9 mouse cellular contexts compared by ENCODE assay signal in genomic region chr2:29802827-29803201, GRCm38 (mm10). TPM values are rescaled to one million over a fixed set of nuclear protein-coding genes. Genes with fewer than 3 reads are reported as not detected.
DNase-seq lines count a peak whose midpoint lies in the region; ATAC-seq and TF ChIP-seq lines count a peak whose summit lies in the region.
"Had no signal": no experiment of that assay in that cellular context is flagged by ENCODE, and none has a peak within 500 bp of the region (broad histone marks: within the 10 kb centered on the region; RNA-seq: fewer than 3 reads in every experiment).

No protein-coding gene starts in this region.

- no peak for TF ChIP-seq POLR2A in spleen, adult 2 months (IDR thresholded peaks at IDR 0.05; ENCODE audit: low read depth, low read length)

- no peaks in the 10 kb centered on the region; the same call in 1 of the 2 replicates for H3K4me1 ChIP-seq in spleen, adult 2 months (ENCODE audit: control insufficient read depth, insufficient read depth, insufficient read length)
- H3K4me1 ChIP-seq in limb, embryonic 13.5 days, result peaks cover 14% of the 10 kb centered on the region
- H3K4me1 ChIP-seq in stomach, embryonic 14.5 days (ENCODE audit: control insufficient read depth, insufficient read depth, low read length), result peaks cover 6% of the 10 kb centered on the region

- no peak overlapping the region for H3K27ac ChIP-seq in spleen, adult 2 months (ENCODE audit: insufficient read depth, low read length)
- H3K27ac ChIP-seq in limb, embryonic 13.5 days, result peak overlapping the region; percentile 76
- H3K27ac ChIP-seq in stomach, embryonic 14.5 days (ENCODE audit: low read length), result peak overlapping the region; percentile 49

- H3K9me3 ChIP-seq in limb, embryonic 13.5 days, result no peaks in the 10 kb centered on the region
- H3K9me3 ChIP-seq in stomach, embryonic 14.5 days (ENCODE audit: control insufficient read depth, low read depth, low read length), result no peaks in the 10 kb centered on the region

- H3K27me3 ChIP-seq in spleen, adult 2 months (ENCODE audit: control insufficient read depth, insufficient read depth, low read length), result no peaks in the 10 kb centered on the region
- no peaks in the 10 kb centered on the region for H3K27me3 ChIP-seq in limb, embryonic 13.5 days
- no peaks in the 10 kb centered on the region for H3K27me3 ChIP-seq in stomach, embryonic 14.5 days (ENCODE audit: control insufficient read depth, insufficient read depth, low read length)

- WGBS in spleen, adult 2 months, result under 1% methylated on average over 34 of the region's 39 CpGs
- 0% methylated on average over 30 of the region's 39 CpGs for WGBS in limb, embryonic 13.5 days
- WGBS in stomach, embryonic 14.5 days, result under 1% methylated on average over 38 of the region's 39 CpGs

- peaks cover 14% of the 10 kb centered on the region for H3K36me3 ChIP-seq in spleen, adult 2 months (ENCODE audit: control insufficient read depth, insufficient read depth, low read length)
- peaks cover 37% of the 10 kb centered on the region for H3K36me3 ChIP-seq in limb, embryonic 13.5 days
- H3K36me3 ChIP-seq in stomach, embryonic 14.5 days (ENCODE audit: control insufficient read depth, insufficient read depth, low read length), result peaks cover 16% of the 10 kb centered on the region; the same call in 1 of the 2 replicates

- H3K4me3 ChIP-seq in spleen, adult 2 months (ENCODE audit: extremely low read depth, insufficient read depth, insufficient read length), result peak overlapping the region; percentile 76
- H3K4me3 ChIP-seq in limb, embryonic 13.5 days, result peak overlapping the region; percentile 89
- H3K4me3 ChIP-seq in stomach, embryonic 14.5 days (ENCODE audit: low read depth, low read length), result peak overlapping the region; percentile 91

- peak overlapping the region; percentile 88 for H3K9ac ChIP-seq in limb, embryonic 13.5 days
- peak overlapping the region; percentile 87 for H3K9ac ChIP-seq in stomach, embryonic 14.5 days (replicated peaks; ENCODE audit: low read depth, low read length)

- H3K4me2 ChIP-seq in limb, embryonic 13.5 days (replicated peaks), result peak overlapping the region; percentile 85
- peak overlapping the region; percentile 89 for H3K4me2 ChIP-seq in stomach, embryonic 14.5 days (replicated peaks; ENCODE audit: low read depth, low read length)

- no peak for TF ChIP-seq CTCF in spleen, adult 2 months (IDR thresholded peaks at IDR 0.05; ENCODE audit: extremely low read depth, insufficient read depth, insufficient read length, insufficient replicate concordance)

- no peak; the same call in none of the 2 replicates for ATAC-seq in limb, embryonic 13.5 days (ENCODE audit: low FRiP score, low read depth)
- ATAC-seq in stomach, embryonic 14.5 days (ENCODE audit: insufficient number of reproducible peaks, insufficient read depth, low FRiP score, low read depth), result no peak

- DNase-seq in embryo, embryonic 10 days (ENCODE audit: low spot score), result peak; percentile 39
- DNase-seq in embryo, embryonic 9.5 days (ENCODE audit: extremely low spot score), result no peak
- no peak for DNase-seq in spleen, adult 2 months (ENCODE audit: low read depth in 1 of 2, low spot score in 2 of 2)
- no peak for DNase-seq in spleen, postnatal 10 days (ENCODE audit: low spot score in 2 of 2)
- no peak for DNase-seq in gastrocnemius, adult 18-20 months (ENCODE audit: low spot score)
- no peak for DNase-seq in spleen, postnatal 36 days (ENCODE audit: low spot score in 2 of 2)

RNA-seq across cellular contexts. Expression of gene Slc27a4, which starts 0.4 kb away (rescaled TPM):
- polyA plus RNA-seq in spleen, adult 2 months (2012; rRNA removed), result 13.7 and 14.2 TPM in 2 replicates
- 14.8 and 15.6 TPM in 2 replicates for polyA plus RNA-seq in limb, embryonic 13.5 days (2015; fragmentation: Nextera tagmentation; extraction: Ambion mirVana)
- polyA plus RNA-seq in stomach, embryonic 14.5 days (2014; fragmentation: Nextera tagmentation; extraction: Ambion mirVana), result 12.2 TPM in 2 replicates
- 1 to 10 TPM; 6.5 to 7.0 TPM for total RNA-seq in gastrocnemius, adult 18-20 months (2021)

RNA-seq across cellular contexts. Expression of gene Trub2, which starts 14.5 kb away (rescaled TPM):
- polyA plus RNA-seq in spleen, adult 2 months (2012; rRNA removed), result 25.5 and 29.3 TPM in 2 replicates
- 48.5 and 50.1 TPM in 2 replicates for polyA plus RNA-seq in limb, embryonic 13.5 days (2015; fragmentation: Nextera tagmentation; extraction: Ambion mirVana)
- 31.0 and 32.3 TPM in 2 replicates for polyA plus RNA-seq in stomach, embryonic 14.5 days (2014; fragmentation: Nextera tagmentation; extraction: Ambion mirVana)
- 10 to 100 TPM; 27.7 to 30.3 TPM for total RNA-seq in gastrocnemius, adult 18-20 months (2021)

RNA-seq across cellular contexts. Expression of gene Coq4, which starts 15.5 kb away (rescaled TPM):
- polyA plus RNA-seq in spleen, adult 2 months (2012; rRNA removed), result 31.9 and 32.6 TPM in 2 replicates
- polyA plus RNA-seq in limb, embryonic 13.5 days (2015; fragmentation: Nextera tagmentation; extraction: Ambion mirVana), result 29.7 and 29.9 TPM in 2 replicates
- polyA plus RNA-seq in stomach, embryonic 14.5 days (2014; fragmentation: Nextera tagmentation; extraction: Ambion mirVana), result 33.0 and 39.1 TPM in 2 replicates
- 1 to 10 TPM; 8.6 to 9.0 TPM for total RNA-seq in gastrocnemius, adult 18-20 months (2021)

RNA-seq across cellular contexts. Expression of gene Urm1, which starts 17.1 kb away (rescaled TPM):
- 31.9 and 37.4 TPM in 2 replicates for polyA plus RNA-seq in spleen, adult 2 months (2012; rRNA removed)
- 24.3 and 27.2 TPM in 2 replicates for polyA plus RNA-seq in limb, embryonic 13.5 days (2015; fragmentation: Nextera tagmentation; extraction: Ambion mirVana)
- polyA plus RNA-seq in stomach, embryonic 14.5 days (2014; fragmentation: Nextera tagmentation; extraction: Ambion mirVana), result 20.8 and 24.6 TPM in 2 replicates
- total RNA-seq in gastrocnemius, adult 18-20 months (2021), result 10 to 100 TPM; 23.9 to 30.3 TPM

RNA-seq across cellular contexts. Expression of gene Gm13547, which starts 43.7 kb away (rescaled TPM):
- not detected in 2 replicates for polyA plus RNA-seq in spleen, adult 2 months (2012; rRNA removed)
- polyA plus RNA-seq in limb, embryonic 13.5 days (2015; fragmentation: Nextera tagmentation; extraction: Ambion mirVana), result 0.55 and 0.98 TPM in 2 replicates
- polyA plus RNA-seq in stomach, embryonic 14.5 days (2014; fragmentation: Nextera tagmentation; extraction: Ambion mirVana), result not detected in 2 replicates
- not detected for total RNA-seq in gastrocnemius, adult 18-20 months (2021)
- polyA plus RNA-seq: gonadal fat pad, adult 2 months had no signal
